Mouse (Mus musculus) heart, postnatal 10 days (tissue): Measurements from ENCODE around the gene Dmrtb1. TPM values are rescaled to one million over a fixed set of nuclear protein-coding genes. Genes with fewer than 3 reads are reported as not detected.

Experiments
- microRNA-seq, 2 experiments: library from miRNA; unstranded; fragments of <30 nt; microRNA quantifications; one replicate each; pipeline ENCODE4 v1.2.0; 2022
- total RNA-seq, 2 experiments: library from RNA; stranded (reverse); gene quantifications; 2 replicates each; pipeline ENCODE4 v1.2.3; 2021

Gene Dmrtb1
- total RNA-seq, 2 experiments from 2014 or later, result not detected

Small RNA genes lying within 50 kb of the gene (microRNA-seq; reads per million reads assigned to microRNA genes)
- gene Gm25123, result 0 reads per million in 2 experiments

Other genes starting within 250 kb of the Dmrtb1 start
- under 1 TPM in 1 of 2 experiments, not detected in 1; 0.38 TPM for gene Glis1, start 249.6 kb downstream of the Dmrtb1 start, total RNA-seq
- 1 to 10 TPM in 1 of 2 experiments, under 1 TPM in 1; 0.67 to 1.1 TPM for gene Lrp8, start 118.0 kb upstream of the Dmrtb1 start, total RNA-seq
- 10 to 100 TPM; 64.4 to 65.4 TPM for gene Magoh, start 195.5 kb upstream of the Dmrtb1 start, total RNA-seq
- gene 0610037L13Rik, start 205.6 kb upstream of the Dmrtb1 start, total RNA-seq, result 10 to 100 TPM; 67.2 to 70.7 TPM
- 100 to 1,000 TPM; 206 to 222 TPM for gene Cpt2, start 239.4 kb upstream of the Dmrtb1 start, total RNA-seq